Comparison of ENCODE assay signal across 28 mouse cellular contexts in the genomic region with DNA sequence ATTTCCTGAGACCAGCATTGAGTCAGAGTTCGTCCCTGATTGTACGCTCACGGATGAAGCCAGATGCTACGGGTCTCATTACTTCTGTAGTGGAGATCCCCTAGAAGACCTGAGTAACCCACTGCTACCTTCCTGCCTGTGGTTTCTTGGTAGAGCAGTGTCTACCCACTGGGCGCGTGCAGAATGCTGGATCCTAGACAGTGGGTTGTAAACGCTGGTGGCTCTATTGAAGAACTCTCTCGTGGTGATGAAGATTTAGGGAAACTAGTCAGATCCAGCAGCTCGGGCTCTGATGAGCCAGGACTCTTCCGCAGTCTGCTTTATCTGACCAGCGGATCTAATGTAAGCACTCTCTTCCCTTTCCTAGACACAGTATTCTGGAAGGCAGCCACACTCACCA.
A peak's percentile ranks its signal among the peaks of the same experiment; 100 is the strongest.
DNase-seq lines count a peak whose midpoint lies in the region; ATAC-seq lines count a peak whose summit lies in the region.
"Had no signal": no experiment of that assay in that cellular context is flagged by ENCODE, and none has a peak within 500 bp of the region (broad histone marks: within the 10 kb centered on the region; RNA-seq: fewer than 3 reads in every experiment).

No protein-coding gene starts in this region.

- ATAC-seq in intestine, embryonic 14.5 days (replicated peaks; ENCODE audit: low FRiP score, low TSS enrichment, low read depth): no peak
- no peak for ATAC-seq in intestine, embryonic 15.5 days
- ATAC-seq: CD4-positive, CD25-positive, alpha-beta regulatory T cell, adult 4 months; forebrain, embryonic 15.5 days; hindbrain, embryonic 16.5 days; Patski had no signal

- no peak overlapping the region for H3K4me2 ChIP-seq in intestine, embryonic 14.5 days (ENCODE audit: low read length)
- H3K4me2 ChIP-seq in intestine, embryonic 15.5 days (replicated peaks): no peak overlapping the region
- H3K4me2 ChIP-seq: embryonic facial prominence, embryonic 13.5 days; forebrain, embryonic 12.5 days; forebrain, embryonic 15.5 days; heart, embryonic 11.5 days; hindbrain, embryonic 13.5 days had no signal

- no peaks in the 10 kb centered on the region for H3K4me1 ChIP-seq in intestine, embryonic 14.5 days (replicated peaks; ENCODE audit: control insufficient read depth, insufficient read depth, low read length)
- no peaks in the 10 kb centered on the region for H3K4me1 ChIP-seq in intestine, embryonic 15.5 days (replicated peaks)
- H3K4me1 ChIP-seq: embryonic facial prominence, embryonic 10.5 days; embryonic facial prominence, embryonic 13.5 days; hindbrain, embryonic 10.5 days; hindbrain, embryonic 13.5 days had no signal

- no peaks in the 10 kb centered on the region for H3K9me3 ChIP-seq in intestine, embryonic 14.5 days (ENCODE audit: control insufficient read depth, low read length)
- no peaks in the 10 kb centered on the region for H3K9me3 ChIP-seq in intestine, embryonic 15.5 days
- H3K9me3 ChIP-seq: embryonic facial prominence, embryonic 10.5 days; embryonic facial prominence, embryonic 13.5 days; forebrain, embryonic 12.5 days; forebrain, embryonic 15.5 days; hindbrain, embryonic 10.5 days; hindbrain, embryonic 13.5 days had no signal

- H3K27ac ChIP-seq in intestine, embryonic 14.5 days (ENCODE audit: low read depth): no peak overlapping the region
- no peak overlapping the region for H3K27ac ChIP-seq in intestine, embryonic 15.5 days
- H3K27ac ChIP-seq: embryonic facial prominence, embryonic 10.5 days; embryonic facial prominence, embryonic 13.5 days; forebrain, embryonic 12.5 days; forebrain, embryonic 15.5 days; heart, adult 2 months; hindbrain, embryonic 10.5 days; hindbrain, embryonic 13.5 days had no signal

- DNase-seq in intestine, embryonic 14.5 days (ENCODE audit: low spot score): peak; percentile 55
- DNase-seq in 416B (ENCODE audit: low read depth) (peak; percentile 17), MN1 (ENCODE audit: low spot score) (peak; percentile 42)
- peak; percentile 38 for DNase-seq in lung, postnatal 36 days
- DNase-seq in kidney, adult 9 months: no peak
- no peak for DNase-seq in kidney, adult 11 months
- DNase-seq: adrenal gland, postnatal 10 days; adrenal gland, postnatal 36 days; cerebellum, adult 11-12 months; cerebellum, adult 8-10 months; cerebellum, postnatal 10 days; cerebellum, postnatal 36 days; embryo, embryonic 11 days; gastrocnemius, postnatal 25 days; heart, adult 2 months; heart, postnatal 36 days had no signal

- WGBS in intestine, embryonic 14.5 days: 68% methylated on average over 11 of the region's 11 CpGs
- 59% methylated on average over 11 of the region's 11 CpGs for WGBS in intestine, embryonic 15.5 days

- H3K9ac ChIP-seq in intestine, embryonic 14.5 days (ENCODE audit: low read length): no peak overlapping the region
- H3K9ac ChIP-seq in intestine, embryonic 15.5 days: no peak overlapping the region
- H3K9ac ChIP-seq: embryonic facial prominence, embryonic 13.5 days; forebrain, embryonic 12.5 days; forebrain, embryonic 15.5 days; hindbrain, embryonic 13.5 days had no signal

- H3K36me3 ChIP-seq in intestine, embryonic 14.5 days (ENCODE audit: control insufficient read depth, insufficient read depth, low read length): peaks cover 2% of the 10 kb centered on the region; the same call in 1 of the 2 replicates
- H3K36me3 ChIP-seq in intestine, embryonic 15.5 days: no peaks in the 10 kb centered on the region
- H3K36me3 ChIP-seq: embryonic facial prominence, embryonic 13.5 days; forebrain, embryonic 12.5 days had no signal

- no peak overlapping the region for H3K4me3 ChIP-seq in intestine, embryonic 14.5 days (ENCODE audit: low read depth, low read length)
- H3K4me3 ChIP-seq in intestine, embryonic 15.5 days (replicated peaks): no peak overlapping the region
- H3K4me3 ChIP-seq: embryonic facial prominence, embryonic 10.5 days; embryonic facial prominence, embryonic 13.5 days; erythroblast, embryonic 14.5 days; forebrain, embryonic 12.5 days; forebrain, embryonic 15.5 days; heart, adult 2 months; hindbrain, embryonic 10.5 days; hindbrain, embryonic 13.5 days had no signal

- no peaks in the 10 kb centered on the region for H3K27me3 ChIP-seq in intestine, embryonic 14.5 days (replicated peaks; ENCODE audit: control insufficient read depth, insufficient read depth, low read length)
- H3K27me3 ChIP-seq in intestine, embryonic 15.5 days (replicated peaks): no peaks in the 10 kb centered on the region
- H3K27me3 ChIP-seq: embryonic facial prominence, embryonic 13.5 days; forebrain, embryonic 12.5 days; forebrain, embryonic 15.5 days; hindbrain, embryonic 13.5 days; Patski had no signal

Comparison
In these comparisons a context has a peak if more than half of its experiments do, and no peak if none do; other contexts are left out.
1. DNase-seq: peak in intestine, embryonic 14.5 days (single experiment), 416B (single experiment), MN1 (single experiment) and lung, postnatal 36 days (single experiment); none in kidney, adult 9 months (single experiment) and kidney, adult 11 months (single experiment).